ENCODE assay signal across 8 mouse cellular contexts in the genomic region with DNA sequence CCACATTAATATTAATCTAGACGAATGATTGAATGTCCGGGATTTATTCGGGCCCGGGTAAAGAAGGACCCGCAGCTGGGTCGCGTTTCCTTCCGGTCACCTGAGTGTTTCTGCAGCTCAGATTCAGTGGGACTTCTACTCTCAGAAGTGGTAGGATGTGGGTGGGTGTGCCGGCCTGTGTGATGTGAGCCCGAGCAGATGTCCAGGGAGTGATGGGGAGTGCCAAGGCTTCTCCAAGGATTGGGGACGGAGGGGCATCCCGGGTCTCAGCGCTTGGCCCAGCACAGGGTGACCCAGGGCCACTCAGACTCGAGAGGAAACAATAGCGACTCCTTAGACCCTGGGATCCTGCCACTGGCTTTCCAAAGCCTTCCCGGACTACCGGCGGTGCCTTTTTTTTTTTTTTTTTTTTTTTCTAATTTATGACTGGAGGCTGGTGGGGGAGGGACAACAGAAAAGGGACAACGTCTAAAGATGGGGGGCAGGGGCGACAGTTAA. TPM values are rescaled to one million over a fixed set of nuclear protein-coding genes. Genes with fewer than 3 reads are reported as not detected.
DNase-seq lines count a peak whose midpoint lies in the region; ATAC-seq and TF ChIP-seq lines count a peak whose summit lies in the region.

A gene (plus strand): TSS at position 497 of the 498 bp plus-strand sequence.

- peak within 1 kb of the TSS; percentile 72 for H3K4me3 ChIP-seq in kidney, embryonic 16.5 days (ENCODE audit: low read length)
- H3K4me3 ChIP-seq in midbrain, postnatal 0 days (ENCODE audit: low read depth, low read length): peak within 1 kb of the TSS; percentile 83

- DNase-seq in kidney, postnatal 14 days: no peak
- DNase-seq in cerebellum, adult 9-11 months: peak; percentile 72
- DNase-seq in frontal cortex, postnatal 25 days (ENCODE audit: low spot score in 2 of 2): peak; percentile 50 to 53
- peak; percentile 62 to 88 for DNase-seq in left cerebral cortex, postnatal 25 days (ENCODE audit: low spot score in 2 of 2)
- no peak for DNase-seq in midbrain, postnatal 0 days (ENCODE audit: low spot score)
- DNase-seq in spleen, postnatal 4 days (ENCODE audit: low spot score in 2 of 2): no peak

- TF ChIP-seq CTCF in midbrain, postnatal 0 days (IDR thresholded peaks at IDR 0.05): no peak

- under 1% methylated on average over 19 of the region's 20 CpGs for WGBS in kidney, embryonic 16.5 days
- under 1% methylated on average over 17 of the region's 20 CpGs for WGBS in midbrain, postnatal 0 days

- H3K36me3 ChIP-seq in kidney, embryonic 16.5 days (ENCODE audit: insufficient read depth, low read length): no peaks in the 10 kb centered on the region
- H3K36me3 ChIP-seq in midbrain, postnatal 0 days (ENCODE audit: insufficient read depth, low read length): no peaks in the 10 kb centered on the region

- H3K9me3 ChIP-seq in kidney, embryonic 16.5 days (ENCODE audit: low read length): no peaks in the 10 kb centered on the region
- H3K9me3 ChIP-seq in midbrain, postnatal 0 days (ENCODE audit: low read length): no peaks in the 10 kb centered on the region

- H3K4me1 ChIP-seq in kidney, embryonic 16.5 days (ENCODE audit: insufficient read depth, low read length): peaks cover 18% of the 10 kb centered on the region; the same call in 1 of the 2 replicates
- H3K4me1 ChIP-seq in midbrain, postnatal 0 days (ENCODE audit: insufficient read depth, low read length): peaks cover 21% of the 10 kb centered on the region; the same call in 1 of the 2 replicates

- peaks cover 32% of the 10 kb centered on the region for H3K27me3 ChIP-seq in kidney, embryonic 16.5 days (ENCODE audit: insufficient read depth, low read length)
- H3K27me3 ChIP-seq in midbrain, postnatal 0 days (ENCODE audit: insufficient read depth, low read length): no peaks in the 10 kb centered on the region

- peak; percentile 61; the same call in 1 of the 2 replicates for ATAC-seq in kidney, embryonic 16.5 days (ENCODE audit: low FRiP score, low TSS enrichment)
- ATAC-seq in midbrain, postnatal 0 days (ENCODE audit: low FRiP score): peak; percentile 54
- ATAC-seq in granulocyte monocyte progenitor cell, adult 5-6 weeks (replicated peaks; ENCODE audit: poor library complexity, severe bottlenecking): no peak

- no peak within 1 kb of the TSS for H3K27ac ChIP-seq in kidney, embryonic 16.5 days (ENCODE audit: low read length)
- H3K27ac ChIP-seq in midbrain, postnatal 0 days (ENCODE audit: low read depth, low read length): peak within 1 kb of the TSS; percentile 88

- intact Hi-C loops in left cerebral cortex, postnatal 25 days (cut with DNase I): loop anchor here (1.0 to 5.0 kb wide), 4 partner anchors 22 to 751 kb away; no protein-coding TSS in a partner anchor

- H3K9ac ChIP-seq in kidney, embryonic 16.5 days (replicated peaks; ENCODE audit: low read length): peak within 1 kb of the TSS; percentile 59
- H3K9ac ChIP-seq in midbrain, postnatal 0 days (replicated peaks; ENCODE audit: low read length, poor library complexity, severe bottlenecking): peak within 1 kb of the TSS; percentile 79

- H3K4me2 ChIP-seq in kidney, embryonic 16.5 days (replicated peaks; ENCODE audit: low read depth, low read length): peak within 1 kb of the TSS; percentile 99
- peak within 1 kb of the TSS; percentile 87 for H3K4me2 ChIP-seq in midbrain, postnatal 0 days (ENCODE audit: low read depth, low read length, poor library complexity, severe bottlenecking)

RNA-seq across cellular contexts. Expression of the gene that starts here (rescaled TPM):
- polyA plus RNA-seq in kidney, embryonic 16.5 days (2015; fragmentation: Nextera tagmentation; extraction: Ambion mirVana): 0.12 and 0.13 TPM in 2 replicates
- 1,000 to 10,000 TPM; 1,823 to 2,031 TPM for total RNA-seq in left cerebral cortex, postnatal 25 days (2021)
- 97.1 and 102 TPM in 2 replicates for total RNA-seq in midbrain, postnatal 0 days (2014; rRNA removed)
- polyA plus RNA-seq in midbrain, postnatal 0 days (2015; fragmentation: Nextera tagmentation; extraction: Ambion mirVana): 13.4 and 15.7 TPM in 2 replicates
- 0.45 TPM in 1 of 2 replicates, not detected in the other for total RNA-seq in granulocyte monocyte progenitor cell, adult 5-6 weeks (2014; fragmentation: Nextera tagmentation)
- total RNA-seq in granulocyte monocyte progenitor cell, adult 5-6 weeks (2017): not detected in 2 replicates

Comparison
In these comparisons a context has a peak if more than half of its experiments do, and no peak if none do; other contexts are left out.
1. RNA of the gene that starts here (total RNA-seq): 1,823 to 2,031 TPM in left cerebral cortex, postnatal 25 days and 97.1 to 102 TPM in midbrain, postnatal 0 days; 0.45 TPM in granulocyte monocyte progenitor cell, adult 5-6 weeks; every median in the first group is over 10 times any median in the second.
2. RNA of the gene that starts here (total RNA-seq): 1,823 to 2,031 TPM in left cerebral cortex, postnatal 25 days; 97.1 to 102 TPM in midbrain, postnatal 0 days; every median in the first group is over 10 times any median in the second.
3. RNA of the gene that starts here (polyA plus RNA-seq): 13.4 to 15.7 TPM in midbrain, postnatal 0 days; 0.12 to 0.13 TPM in kidney, embryonic 16.5 days; every median in the first group is over 10 times any median in the second.
4. Peak in ATAC-seq, H3K4me3 ChIP-seq, H3K9ac ChIP-seq and H3K4me2 ChIP-seq in kidney, embryonic 16.5 days; RNA of the gene not detected or under 1 TPM.
5. DNase-seq: peak in cerebellum, adult 9-11 months (single experiment), frontal cortex, postnatal 25 days (2 of 2) and left cerebral cortex, postnatal 25 days (2 of 2); none in kidney, postnatal 14 days (single experiment), midbrain, postnatal 0 days (single experiment) and spleen, postnatal 4 days (0 of 2).